Mouse (Mus musculus) thymus, adult 2 months (tissue): ENCODE data around the gene Prkra. TPM values are rescaled to one million over a fixed set of nuclear protein-coding genes. Genes with fewer than 3 reads are reported as not detected.
"Not testable (repeated sequence)": the region's sequence is repeated elsewhere in the genome, so short reads cannot be mapped to it uniquely, and the experiment has no call there.

Source experiments
- DNase-seq: peaks from one replicate; pipeline ENCODE4 v3.0.0; 2021
- H3K27ac ChIP-seq: fragments of 200-500 bp; 2 replicates; pipeline ENCODE4 v1.5.1; 2012; ENCODE audit warnings: low read length, control low read depth; ENCODE audit not compliant: control insufficient read depth, insufficient read depth
- H3K27me3 ChIP-seq: fragments of 200-500 bp; 2 replicates; pipeline ENCODE4 v1.6.1; 2012; ENCODE audit warnings: mild to moderate bottlenecking, low read length, moderate library complexity, mixed read lengths; ENCODE audit not compliant: control insufficient read depth, insufficient read depth
- H3K36me3 ChIP-seq: fragments of 200-500 bp; 2 replicates; pipeline ENCODE4 v1.6.1; 2012; ENCODE audit warnings: mild to moderate bottlenecking, low read length, moderate library complexity; ENCODE audit not compliant: control insufficient read depth, insufficient read depth
- H3K4me1 ChIP-seq: fragments of 200-500 bp; replicated peaks from 2 replicates; pipeline ENCODE4 v1.6.1; 2012; ENCODE audit warnings: low read length; ENCODE audit not compliant: control insufficient read depth, insufficient read depth
- H3K4me3 ChIP-seq: fragments of 200-500 bp; 2 replicates; pipeline ENCODE4 v1.5.1; 2012; ENCODE audit warnings: mild to moderate bottlenecking, low read length, control low read depth, moderate library complexity; ENCODE audit not compliant: control insufficient read depth, insufficient read depth
- CTCF ChIP-seq: fragments of 200-500 bp; IDR thresholded peaks from 2 replicates; pipeline ENCODE4 v1.5.1; 2012; ENCODE audit warnings: mild to moderate bottlenecking, control low read depth, low read length, moderate library complexity, borderline replicate concordance; ENCODE audit not compliant: control insufficient read depth, poor library complexity, insufficient read depth; ENCODE audit errors: extremely low read depth
- POLR2A ChIP-seq: fragments of 200-500 bp; IDR thresholded peaks from 2 replicates; pipeline ENCODE4 v1.6.1; 2012; ENCODE audit warnings: mild to moderate bottlenecking, low read length, control low read depth, moderate library complexity; ENCODE audit not compliant: control insufficient read depth, poor library complexity, insufficient read depth; ENCODE audit errors: extremely low read depth
- WGBS: fragments of 180-500 bp; shearing (Covaris S2); methylation state at CpG from one replicate; pipeline ENCODE4 v1.1.7; 2018; 5-methylcytosine and 5-hydroxymethylcytosine counted together
- polyA plus RNA-seq: library from polyadenylated mRNA; depleted of rRNA; stranded (reverse); fragments of >200 nt; gene quantifications from 2 replicates; pipeline ENCODE4 v1.2.3, GENCODE M21; 2012

Gene Prkra
- polyA plus RNA-seq, 1 experiment = 8.7 TPM

DNA sequence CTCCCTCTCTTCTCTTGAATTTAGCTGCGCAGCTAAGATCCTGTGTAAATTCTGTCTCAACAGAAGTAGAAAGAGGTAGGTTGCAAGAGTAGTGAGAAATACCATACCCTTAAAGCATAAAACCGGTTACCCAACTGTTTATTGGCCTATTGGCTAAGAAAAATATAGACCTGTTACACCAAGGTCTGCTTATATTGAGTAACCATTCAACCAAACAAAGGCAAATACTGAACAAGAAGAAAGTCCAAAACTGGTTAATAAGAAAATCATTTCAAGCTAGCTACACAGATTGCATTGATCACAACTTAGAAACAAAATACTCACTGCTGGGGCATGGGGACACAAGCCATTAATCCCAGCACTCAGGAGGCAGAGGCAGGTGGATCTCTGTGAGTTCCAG, 8.2 kb downstream of the Prkra start:
- TF ChIP-seq CTCF = no peak
- no peak for TF ChIP-seq POLR2A
- H3K36me3 ChIP-seq = no peaks in the 10 kb centered on the region
- no peak overlapping the region for H3K4me3 ChIP-seq
- 98% methylated on average over 2 of the region's 2 CpGs for WGBS
- H3K27me3 ChIP-seq = no peaks in the 10 kb centered on the region
- no peaks in the 10 kb centered on the region for H3K4me1 ChIP-seq
- DNase-seq = no peak
- H3K27ac ChIP-seq = no peak overlapping the region

DNA sequence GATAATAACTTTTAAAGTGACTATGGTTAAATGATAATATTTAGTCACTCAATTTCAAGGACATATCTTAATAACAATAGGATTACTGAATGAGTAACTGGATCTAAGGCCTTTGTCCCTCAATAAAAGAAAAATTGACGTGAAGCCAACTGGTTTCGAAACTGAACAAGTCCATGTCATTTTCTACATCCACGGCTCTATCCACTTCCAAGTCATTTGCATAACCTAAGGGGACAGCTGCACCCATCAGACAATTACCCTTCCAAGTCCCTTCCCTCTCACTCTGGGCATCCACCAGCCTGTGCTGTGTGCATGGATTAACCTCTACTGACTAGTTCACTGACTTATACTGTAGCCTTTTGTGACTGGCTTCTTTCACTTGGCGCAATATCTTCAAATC, 16.2 kb downstream of the Prkra start:
- H3K36me3 ChIP-seq = no peaks in the 10 kb centered on the region
- WGBS = 96% methylated on average over 4 of the region's 4 CpGs
- no peak for DNase-seq
- no peaks in the 10 kb centered on the region for H3K27me3 ChIP-seq
- no peaks in the 10 kb centered on the region for H3K4me1 ChIP-seq
- TF ChIP-seq CTCF (no peak), POLR2A (no peak)
- no peak overlapping the region for H3K27ac ChIP-seq
- no peak overlapping the region for H3K4me3 ChIP-seq

DNA sequence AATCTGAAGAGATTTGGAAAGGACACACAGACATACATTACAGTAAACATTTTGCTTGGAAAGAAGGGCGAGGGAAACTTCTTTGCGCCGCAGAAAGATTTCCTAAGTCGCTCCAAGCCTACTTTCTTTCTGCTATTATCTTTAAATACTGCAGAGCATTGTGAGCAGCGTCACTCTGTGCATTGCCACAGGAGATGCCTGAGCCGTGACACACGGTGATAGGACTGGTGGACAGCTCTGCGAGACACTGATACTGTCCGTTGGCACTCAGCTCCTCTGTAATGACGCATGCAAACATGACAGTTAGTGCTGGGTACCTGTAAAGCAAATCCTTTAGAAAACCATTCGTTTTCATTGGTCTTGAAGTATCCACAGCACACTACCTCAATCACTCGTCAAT, 17.5 kb downstream of the Prkra start:
- Histone ChIP-seq H3K27me3 (no peaks in the 10 kb centered on the region), H3K36me3 (no peaks in the 10 kb centered on the region), H3K27ac (no peak overlapping the region), H3K4me1 (no peaks in the 10 kb centered on the region), H3K4me3 (no peak overlapping the region)
- DNase-seq = no peak
- 97% methylated on average over 12 of the region's 12 CpGs for WGBS
- no peak for TF ChIP-seq CTCF
- TF ChIP-seq POLR2A = no peak

DNA sequence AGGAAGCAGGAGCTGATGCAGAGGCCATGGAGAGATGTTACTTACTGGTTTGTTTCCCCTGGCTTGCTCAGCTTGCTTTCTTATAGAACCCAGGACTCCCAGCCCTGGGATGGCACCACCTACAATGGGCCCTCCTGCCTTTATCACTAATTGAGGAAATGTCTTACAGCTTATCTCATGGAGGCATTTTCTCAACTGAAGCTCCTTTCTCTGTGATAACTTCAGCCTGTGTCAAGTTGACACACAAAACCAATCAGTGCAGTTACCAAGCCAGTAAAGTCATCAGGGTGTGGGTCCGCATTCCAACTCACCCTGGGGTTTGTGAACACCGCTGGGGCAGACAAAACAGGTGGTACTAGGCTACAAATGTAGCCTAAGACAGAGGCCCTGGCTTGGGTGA, 25.5 kb downstream of the Prkra start:
- 99% methylated on average over 2 of the region's 2 CpGs for WGBS
- DNase-seq, H3K36me3 ChIP-seq, H3K4me3 ChIP-seq, H3K27ac ChIP-seq, H3K4me1 ChIP-seq, H3K27me3 ChIP-seq: not testable (repeated sequence)

DNA sequence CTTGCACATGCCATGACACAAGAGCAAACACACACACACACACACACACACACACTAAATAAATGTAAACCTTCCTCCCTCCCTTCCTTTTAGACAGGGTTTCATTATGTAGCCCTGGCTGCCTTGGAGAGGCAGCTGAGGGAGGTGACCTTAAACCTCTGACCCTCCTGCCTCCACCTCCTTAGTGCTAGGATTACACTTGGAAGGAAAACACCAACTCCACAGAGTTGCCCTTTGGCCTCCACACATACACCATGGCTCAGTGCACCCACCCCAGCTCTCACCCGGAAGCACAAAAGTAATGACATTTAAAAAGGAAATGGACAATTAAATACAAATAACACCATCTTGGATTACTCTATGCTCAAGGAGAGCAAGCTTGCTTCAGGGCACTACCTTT, 26.1 kb downstream of the Prkra start:
- TF ChIP-seq CTCF = no peak
- TF ChIP-seq POLR2A = no peak
- Histone ChIP-seq H3K4me1 (no peaks in the 10 kb centered on the region), H3K27me3 (no peaks in the 10 kb centered on the region), H3K4me3 (no peak overlapping the region), H3K36me3 (no peaks in the 10 kb centered on the region), H3K27ac (no peak overlapping the region)
- DNase-seq = no peak
- WGBS = 95% methylated on average over 1 of the region's 1 CpGs

DNA sequence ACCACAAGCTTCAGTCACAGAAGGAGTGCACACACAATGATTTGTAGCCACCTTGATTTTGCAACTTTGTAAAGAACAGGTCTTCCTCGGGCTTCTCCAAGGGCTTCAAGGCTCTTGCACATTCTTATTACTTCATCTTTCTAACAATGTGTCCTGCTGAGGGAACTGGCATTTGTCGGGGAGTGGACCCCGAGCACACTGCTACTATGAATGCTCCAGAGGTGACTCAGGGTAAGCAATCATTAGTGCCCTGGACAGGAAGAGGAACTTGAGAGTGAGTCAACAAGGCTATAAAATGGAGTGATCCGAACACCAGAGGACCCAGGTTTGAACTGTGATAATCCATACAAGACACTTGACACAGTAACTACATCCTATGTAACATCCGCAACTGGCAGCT, 27.6 kb downstream of the Prkra start:
- DNase-seq = no peak
- H3K4me3 ChIP-seq = no peak overlapping the region
- 81% methylated on average over 5 of the region's 5 CpGs for WGBS

DNA sequence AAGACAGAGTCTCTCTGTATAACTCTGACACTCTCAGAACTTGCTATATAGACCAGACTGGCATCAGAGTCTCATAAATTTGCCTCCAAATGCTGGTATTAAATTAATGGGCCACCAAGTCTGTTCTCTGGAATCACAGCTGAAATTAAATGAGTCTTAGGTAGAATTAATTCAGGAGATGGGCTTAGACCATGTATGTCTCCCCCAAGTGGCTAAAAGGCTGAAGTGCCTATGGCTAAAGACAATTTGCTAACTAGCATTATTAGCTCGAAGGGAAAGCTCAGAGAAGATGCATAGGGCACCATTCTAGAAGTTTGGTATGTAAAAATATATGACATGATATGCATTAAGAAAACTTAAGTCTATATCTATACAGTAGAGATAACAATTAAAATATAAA, 29.7 kb downstream of the Prkra start:
- TF ChIP-seq CTCF (no peak), POLR2A (no peak)
- H3K4me3 ChIP-seq = no peak overlapping the region

More for the DNA sequence above, 27.6 kb downstream of the Prkra start:
- Histone ChIP-seq H3K4me1 (no peaks in the 10 kb centered on the region), H3K36me3 (no peaks in the 10 kb centered on the region), H3K27me3 (no peaks in the 10 kb centered on the region), H3K27ac (no peak overlapping the region)
- TF ChIP-seq CTCF = no peak
- TF ChIP-seq POLR2A = no peak

DNA sequence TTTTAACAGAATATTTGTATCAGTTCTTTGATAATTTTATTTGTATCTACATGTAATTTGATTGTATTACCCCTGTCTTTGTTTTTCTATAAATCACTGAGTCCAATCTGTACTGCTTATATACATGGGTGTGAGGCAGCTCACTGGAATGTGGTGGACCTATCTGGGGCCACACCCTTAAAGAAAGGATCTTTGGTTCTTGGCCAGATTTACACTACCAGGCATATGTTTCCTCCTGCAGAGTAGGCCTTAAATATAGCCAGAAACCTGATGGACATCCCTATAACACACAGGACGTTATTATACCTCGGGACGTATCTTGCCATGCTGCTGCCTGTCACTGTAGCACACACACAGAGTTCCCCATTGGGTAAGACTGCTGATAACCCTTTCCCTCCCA, 35.8 kb downstream of the Prkra start:
- WGBS = 97% methylated on average over 3 of the region's 3 CpGs
- no peaks in the 10 kb centered on the region for H3K36me3 ChIP-seq
- no peaks in the 10 kb centered on the region for H3K4me1 ChIP-seq
- DNase-seq = no peak
- H3K27me3 ChIP-seq = no peaks in the 10 kb centered on the region
- H3K4me3 ChIP-seq = no peak overlapping the region
- no peak overlapping the region for H3K27ac ChIP-seq
- TF ChIP-seq POLR2A (no peak), CTCF (no peak)

More for the DNA sequence above, 29.7 kb downstream of the Prkra start:
- H3K27me3 ChIP-seq = no peaks in the 10 kb centered on the region
- no peak overlapping the region for H3K27ac ChIP-seq
- H3K4me1 ChIP-seq = no peaks in the 10 kb centered on the region
- no peaks in the 10 kb centered on the region for H3K36me3 ChIP-seq
- whole genome bisulfite sequencing = 12% methylated on average over 1 of the region's 1 CpGs
- DNase-seq = peak; percentile 3
